Mouse (Mus musculus): ENCODE data around the gene Tram2. TPM values are rescaled to one million over a fixed set of nuclear protein-coding genes. Genes with fewer than 3 reads are reported as not detected.

The Tram2 gene
- polyA plus RNA-seq (2015; fragmentation: Nextera tagmentation; extraction: Ambion mirVana), result 2.1 and 2.2 TPM in 2 replicates

GRCm38 (mm10) chr1:21079217-21079773, at the start of gene Tram2:
Tram2 (minus strand) TSS chr1:21079229.
- Histone ChIP-seq H3K27ac (replicated peaks) (peak within 1 kb of the TSS; percentile 84), H3K4me2 (peak within 1 kb of the TSS; percentile 67), H3K4me1 (replicated peaks) (peaks cover 27% of the 10 kb centered on the region), H3K9ac (peak within 1 kb of the TSS; percentile 79), H3K27me3 (no peaks in the 10 kb centered on the region), H3K36me3 (no peaks in the 10 kb centered on the region), H3K9me3 (no peaks in the 10 kb centered on the region), H3K4me3 (peak within 1 kb of the TSS; percentile 82)
- ATAC-seq (ENCODE audit: low FRiP score, low read depth), result peak; percentile 96
- under 1% methylated on average over 49 of the region's 52 CpGs for WGBS

GRCm38 (mm10) chr1:21124713-21125336, 45.8 kb upstream of the Tram2 start:
- no peak for ATAC-seq (ENCODE audit: low FRiP score, low read depth)
- H3K9ac ChIP-seq, result no peak overlapping the region
- no peaks in the 10 kb centered on the region for H3K4me1 ChIP-seq (replicated peaks)
- H3K27me3 ChIP-seq, result no peaks in the 10 kb centered on the region
- H3K4me3 ChIP-seq, result no peak overlapping the region
- no peak overlapping the region for H3K27ac ChIP-seq (replicated peaks)
- 80% methylated on average over 14 of the region's 14 CpGs for WGBS
- no peaks in the 10 kb centered on the region for H3K36me3 ChIP-seq
- no peaks in the 10 kb centered on the region for H3K9me3 ChIP-seq
- H3K4me2 ChIP-seq, result no peak overlapping the region

GRCm38 (mm10) chr1:21103784-21104183, 24.8 kb upstream of the Tram2 start:
- no peak for ATAC-seq (ENCODE audit: low FRiP score, low read depth)
- Histone ChIP-seq H3K4me1 (replicated peaks) (no peaks in the 10 kb centered on the region), H3K9me3 (no peaks in the 10 kb centered on the region), H3K27me3 (no peaks in the 10 kb centered on the region), H3K36me3 (no peaks in the 10 kb centered on the region), H3K4me3 (no peak overlapping the region), H3K4me2 (no peak overlapping the region), H3K27ac (replicated peaks) (no peak overlapping the region), H3K9ac (no peak overlapping the region)
- 84% methylated on average over 4 of the region's 4 CpGs for WGBS

- no peaks in the 10 kb centered on the region for H3K36me3 ChIP-seq
- no peaks in the 10 kb centered on the region for H3K4me1 ChIP-seq (replicated peaks)
- H3K27me3 ChIP-seq, result no peaks in the 10 kb centered on the region
- no peak overlapping the region for H3K4me2 ChIP-seq
- H3K9me3 ChIP-seq, result no peaks in the 10 kb centered on the region
- no peak overlapping the region for H3K9ac ChIP-seq
- no peak overlapping the region for H3K4me3 ChIP-seq
- no peak for ATAC-seq (ENCODE audit: low FRiP score, low read depth)
- WGBS, result 49% methylated on average over 15 of the region's 15 CpGs
- H3K27ac ChIP-seq (replicated peaks), result no peak overlapping the region
These were observed 22.4 kb upstream of the Tram2 start for GRCm38 (mm10) chr1:21101221-21102006.

- no peak for ATAC-seq (ENCODE audit: low FRiP score, low read depth)
These were observed 21.7 kb upstream of the Tram2 start for GRCm38 (mm10) chr1:21100726-21101125.

GRCm38 (mm10) chr1:21097001-21097989, 18.3 kb upstream of the Tram2 start:
- no peaks in the 10 kb centered on the region for H3K9me3 ChIP-seq
- H3K36me3 ChIP-seq, result no peaks in the 10 kb centered on the region
- H3K27me3 ChIP-seq, result no peaks in the 10 kb centered on the region
- H3K4me2 ChIP-seq, result no peak overlapping the region
- H3K4me3 ChIP-seq, result no peak overlapping the region
- no peak for ATAC-seq (ENCODE audit: low FRiP score, low read depth)
- 81% methylated on average over 23 of the region's 23 CpGs for WGBS
- no peak overlapping the region for H3K27ac ChIP-seq (replicated peaks)
- H3K4me1 ChIP-seq (replicated peaks), result no peaks in the 10 kb centered on the region
- H3K9ac ChIP-seq, result no peak overlapping the region

More at GRCm38 (mm10) chr1:21100726-21101125, 21.7 kb upstream of the Tram2 start:
- H3K36me3 ChIP-seq, result no peaks in the 10 kb centered on the region
- H3K9me3 ChIP-seq, result no peaks in the 10 kb centered on the region
- no peak overlapping the region for H3K27ac ChIP-seq (replicated peaks)
- no peak overlapping the region for H3K4me2 ChIP-seq
- no peaks in the 10 kb centered on the region for H3K27me3 ChIP-seq
- WGBS, result 98% methylated on average over 4 of the region's 4 CpGs
- no peak overlapping the region for H3K4me3 ChIP-seq
- no peaks in the 10 kb centered on the region for H3K4me1 ChIP-seq (replicated peaks)
- H3K9ac ChIP-seq, result no peak overlapping the region

GRCm38 (mm10) chr1:21094644-21095215, 15.7 kb upstream of the Tram2 start:
- no peaks in the 10 kb centered on the region for H3K27me3 ChIP-seq
- H3K4me3 ChIP-seq, result no peak overlapping the region
- no peak for ATAC-seq (ENCODE audit: low FRiP score, low read depth)
- no peak overlapping the region for H3K4me2 ChIP-seq
- 76% methylated on average over 4 of the region's 4 CpGs for WGBS
- no peak overlapping the region for H3K27ac ChIP-seq (replicated peaks)
- H3K9me3 ChIP-seq, result no peaks in the 10 kb centered on the region
- no peak overlapping the region for H3K9ac ChIP-seq
- H3K4me1 ChIP-seq (replicated peaks), result no peaks in the 10 kb centered on the region
- no peaks in the 10 kb centered on the region for H3K36me3 ChIP-seq

- Histone ChIP-seq H3K27me3 (no peaks in the 10 kb centered on the region), H3K4me1 (replicated peaks) (no peaks in the 10 kb centered on the region), H3K4me2 (no peak overlapping the region), H3K9me3 (no peaks in the 10 kb centered on the region), H3K27ac (replicated peaks) (0 out of 2 replicates have a peak overlapping the region, but pooled peaks have one; percentile 41), H3K9ac (no peak overlapping the region), H3K36me3 (no peaks in the 10 kb centered on the region), H3K4me3 (no peak overlapping the region)
- peak; percentile 45; the same call in 1 of the 2 replicates for ATAC-seq (ENCODE audit: low FRiP score, low read depth)
- WGBS, result 65% methylated on average over 6 of the region's 6 CpGs
These were observed 10.7 kb upstream of the Tram2 start for GRCm38 (mm10) chr1:21089661-21090117.

- Histone ChIP-seq H3K27me3 (no peaks in the 10 kb centered on the region), H3K27ac (replicated peaks) (no peak overlapping the region), H3K9me3 (no peaks in the 10 kb centered on the region), H3K4me3 (no peak overlapping the region), H3K36me3 (no peaks in the 10 kb centered on the region), H3K4me2 (no peak overlapping the region), H3K9ac (no peak overlapping the region), H3K4me1 (replicated peaks) (no peaks in the 10 kb centered on the region)
- ATAC-seq (ENCODE audit: low FRiP score, low read depth), result no peak
- WGBS, result 83% methylated on average over 5 of the region's 5 CpGs
These were observed 7.3 kb upstream of the Tram2 start for GRCm38 (mm10) chr1:21086291-21086690.

- H3K4me2 ChIP-seq, result no peak overlapping the region
- H3K9ac ChIP-seq, result no peak overlapping the region
- 0 out of 2 replicates have a peak, but pooled peaks cover 5% of the 10 kb centered on the region for H3K4me1 ChIP-seq (replicated peaks)
- 74% methylated on average over 2 of the region's 2 CpGs for WGBS
- no peaks in the 10 kb centered on the region for H3K9me3 ChIP-seq
- no peak for ATAC-seq (ENCODE audit: low FRiP score, low read depth)
- H3K4me3 ChIP-seq, result no peak overlapping the region
- no peaks in the 10 kb centered on the region for H3K36me3 ChIP-seq
- no peaks in the 10 kb centered on the region for H3K27me3 ChIP-seq
- no peak overlapping the region for H3K27ac ChIP-seq (replicated peaks)
These were observed 5.6 kb upstream of the Tram2 start for GRCm38 (mm10) chr1:21084661-21085060.

- Histone ChIP-seq H3K4me2 (no peak overlapping the region), H3K36me3 (no peaks in the 10 kb centered on the region), H3K9me3 (no peaks in the 10 kb centered on the region), H3K9ac (no peak overlapping the region), H3K27ac (replicated peaks) (no peak overlapping the region), H3K4me3 (no peak overlapping the region), H3K4me1 (replicated peaks) (peaks cover 18% of the 10 kb centered on the region), H3K27me3 (no peaks in the 10 kb centered on the region)
- 91% methylated on average over 12 of the region's 12 CpGs for WGBS
- no peak for ATAC-seq (ENCODE audit: low FRiP score, low read depth)
These were observed 1.3 kb upstream of the Tram2 start for GRCm38 (mm10) chr1:21080362-21080761.
